Mouse (Mus musculus) hindbrain, postnatal 0 days (tissue): Measurements from ENCODE around the gene Glod4. TPM values are rescaled to one million over a fixed set of nuclear protein-coding genes. Genes with fewer than 3 reads are reported as not detected.

Experiments
- ATAC-seq: fragments of 200-750 bp; cut with Nextera tagmentation; 2 replicates; pipeline ENCODE4 v1.8.0; 2017; ENCODE audit warnings: mild to moderate bottlenecking, moderate TSS enrichment, moderate library complexity
- DNase-seq: peaks from one replicate; pipeline ENCODE4 v3.0.0-alpha.2; 2015; ENCODE audit warnings: low spot score
- H3K27ac ChIP-seq: fragments of 300-500 bp; sonication (generic); 2 replicates; pipeline ENCODE4 v1.5.1; 2014; ENCODE audit warnings: mild to moderate bottlenecking
- H3K27me3 ChIP-seq: fragments of 300-500 bp; sonication (generic); 2 replicates; pipeline ENCODE4 v1.6.1; 2014; ENCODE audit warnings: low read length, mixed read lengths; ENCODE audit not compliant: insufficient read depth
- H3K36me3 ChIP-seq: fragments of 300-500 bp; sonication (generic); 2 replicates; pipeline ENCODE4 v1.6.1; 2014; ENCODE audit warnings: low read length, mixed read lengths; ENCODE audit not compliant: insufficient read depth
- H3K4me1 ChIP-seq: fragments of 300-500 bp; sonication (generic); 2 replicates; pipeline ENCODE4 v1.6.1; 2014; ENCODE audit warnings: antibody characterized with exemption, low read length, mixed read lengths; ENCODE audit not compliant: insufficient read depth
- H3K4me2 ChIP-seq: fragments of 300-500 bp; sonication (generic); 2 replicates; pipeline ENCODE4 v1.6.1; 2014; ENCODE audit warnings: low read depth, mild to moderate bottlenecking, low read length, moderate library complexity, mixed read lengths
- H3K4me3 ChIP-seq: fragments of 300-500 bp; sonication (generic); 2 replicates; pipeline ENCODE4 v1.5.1; 2014; ENCODE audit warnings: low read length
- H3K9ac ChIP-seq: fragments of 300-500 bp; sonication (generic); replicated peaks from 2 replicates; pipeline ENCODE4 v1.6.1; 2014; ENCODE audit warnings: mild to moderate bottlenecking, low read length, moderate library complexity, mixed read lengths
- H3K9me3 ChIP-seq: fragments of 300-500 bp; sonication (generic); 2 replicates; pipeline ENCODE4 v1.6.1; 2016; ENCODE audit warnings: low read length, mixed read lengths
- CTCF ChIP-seq: IDR thresholded peaks from 2 replicates; pipeline ENCODE4 v1.5.1; 2016; ENCODE audit warnings: antibody characterized with exemption, control low read depth, low read depth
- WGBS: fragments of 180-500 bp; shearing (Covaris S2); extraction: QIAGEN DNeasy Blood & Tissue Kit; methylation state at CpG from one replicate; pipeline ENCODE4 v1.1.7; 2014; 5-methylcytosine and 5-hydroxymethylcytosine counted together
- polyA plus RNA-seq: library from polyadenylated mRNA; unstranded; fragments of >200 nt; fragmentation: Nextera tagmentation; extraction: Ambion mirVana; gene quantifications from 2 replicates; pipeline ENCODE4 v1.2.1, GENCODE M21; 2015
- total RNA-seq: library from RNA; depleted of rRNA; stranded (reverse); fragments of >200 nt; gene quantifications from 2 replicates; pipeline ENCODE4 v1.2.3, GENCODE M21; 2014; rRNA removed

Gene Glod4
- total and polyA plus RNA-seq, 2 experiments from 2014 or later, result 34.2 to 118 TPM

DNA sequence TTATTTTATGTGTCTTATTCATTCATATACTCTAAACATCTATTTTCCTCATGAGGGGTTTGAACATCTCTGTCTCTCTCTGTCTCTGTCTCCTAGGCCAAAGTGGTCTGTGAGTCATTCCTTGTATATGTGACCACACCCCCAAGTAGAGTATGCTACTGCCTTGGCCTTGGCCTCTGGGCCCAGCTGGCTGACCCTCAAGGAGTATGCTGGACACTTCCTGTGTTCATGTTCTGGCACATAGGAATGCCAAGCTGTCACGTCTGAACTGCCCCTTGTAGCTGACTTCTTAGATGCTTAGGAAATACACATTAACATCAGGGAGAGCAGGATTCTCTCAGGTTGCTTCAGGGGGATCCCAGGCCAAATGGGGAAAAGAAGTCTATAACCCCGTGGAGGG lies 163.2 kb downstream of the Glod4 start:
- Histone ChIP-seq H3K27ac (no peak overlapping the region), H3K36me3 (peaks cover 35% of the 10 kb centered on the region), H3K4me2 (no peak overlapping the region), H3K4me3 (no peak overlapping the region), H3K27me3 (no peaks in the 10 kb centered on the region), H3K9ac (no peak overlapping the region), H3K9me3 (no peaks in the 10 kb centered on the region), H3K4me1 (no peaks in the 10 kb centered on the region)
- WGBS, result 59% methylated on average over 2 of the region's 2 CpGs
- ATAC-seq (no peak), DNase-seq (no peak)
- no peak for TF ChIP-seq CTCF

DNA sequence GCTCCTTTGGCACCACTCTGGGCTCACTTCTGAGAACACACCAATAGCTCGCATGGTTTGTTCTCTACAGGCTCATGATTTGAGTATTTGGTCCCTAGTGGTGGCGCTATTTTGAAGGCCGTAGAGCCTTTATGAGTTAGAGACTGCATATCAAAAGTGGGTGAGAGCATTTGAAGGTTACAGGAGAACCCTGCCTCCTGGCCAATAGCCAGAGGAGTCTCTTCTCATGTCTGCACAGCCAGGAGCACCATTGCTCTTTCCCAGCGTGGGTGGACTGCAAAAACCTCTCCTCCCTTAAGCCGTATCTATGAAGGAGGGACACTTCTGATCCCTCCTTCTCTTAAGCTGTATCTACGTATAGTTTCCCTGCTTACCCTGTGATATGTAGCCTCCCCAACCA lies 166.2 kb downstream of the Glod4 start:
- H3K4me1 ChIP-seq, result no peaks in the 10 kb centered on the region
- WGBS, result 88% methylated on average over 6 of the region's 6 CpGs
- DNase-seq, result no peak
- no peak for TF ChIP-seq CTCF
- no peak overlapping the region for H3K4me3 ChIP-seq
- H3K27me3 ChIP-seq, result no peaks in the 10 kb centered on the region
- no peak overlapping the region for H3K9ac ChIP-seq
- H3K36me3 ChIP-seq, result peaks cover 36% of the 10 kb centered on the region
- no peak overlapping the region for H3K27ac ChIP-seq
- H3K4me2 ChIP-seq, result no peak overlapping the region
- no peak for ATAC-seq
- no peaks in the 10 kb centered on the region for H3K9me3 ChIP-seq

DNA sequence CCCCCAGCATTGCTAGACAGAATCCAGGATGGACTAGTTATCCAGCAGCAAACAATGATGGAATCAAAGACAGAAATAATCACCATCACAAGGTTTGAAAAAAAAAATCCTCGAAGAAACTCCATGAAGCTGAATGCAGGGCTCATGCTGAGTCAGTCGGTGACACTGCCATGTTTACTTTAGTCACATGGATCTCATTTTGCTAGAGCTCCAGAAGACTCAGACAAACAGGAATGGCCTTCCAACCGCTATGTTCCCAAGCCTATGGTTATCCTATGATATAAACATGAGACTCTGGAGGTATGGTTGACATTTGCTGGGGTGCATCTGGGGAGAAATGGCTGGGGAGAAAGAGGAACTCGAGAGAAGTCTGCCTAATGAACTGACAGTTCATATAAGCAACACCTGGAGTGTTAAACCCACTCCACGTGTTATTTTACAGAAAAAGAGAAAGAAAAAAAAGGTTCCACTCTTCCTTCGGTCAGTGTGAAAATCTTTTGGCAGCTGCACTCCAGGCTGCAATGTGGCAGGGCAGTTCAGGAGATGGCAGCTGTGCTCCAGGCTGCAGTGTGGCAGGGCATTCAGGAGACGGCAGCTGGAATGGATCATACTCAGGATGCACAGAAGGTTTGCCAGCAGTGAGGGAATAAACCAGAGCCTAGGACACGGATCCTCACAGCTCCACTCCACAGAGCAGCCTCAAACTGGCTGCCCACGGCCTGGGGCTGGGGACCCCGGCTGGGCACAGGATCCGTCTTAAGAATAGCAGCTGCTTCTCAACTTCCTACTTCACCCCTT lies 169.0 kb downstream of the Glod4 start:
- 59% methylated on average over 11 of the region's 11 CpGs for WGBS
- no peak for DNase-seq
- no peak overlapping the region for H3K4me2 ChIP-seq
- no peak overlapping the region for H3K27ac ChIP-seq
- no peak for TF ChIP-seq CTCF
- H3K9me3 ChIP-seq, result no peaks in the 10 kb centered on the region
- H3K27me3 ChIP-seq, result no peaks in the 10 kb centered on the region
- H3K36me3 ChIP-seq, result peaks cover 27% of the 10 kb centered on the region; the same call in 1 of the 2 replicates
- no peak overlapping the region for H3K9ac ChIP-seq
- no peak for ATAC-seq
- H3K4me1 ChIP-seq, result no peaks in the 10 kb centered on the region
- no peak overlapping the region for H3K4me3 ChIP-seq

Other genes with a start within 250 kb of the Glod4 start
- gene 1700016K19Rik, start 243.8 kb downstream of the Glod4 start, total RNA-seq, result 2.5 and 4.8 TPM in 2 replicates
- 6.2 and 6.3 TPM in 2 replicates for gene 1700016K19Rik, start 243.8 kb downstream of the Glod4 start, polyA plus RNA-seq
- gene Rflnb, start 215.9 kb downstream of the Glod4 start, total RNA-seq, result 13.6 and 17.4 TPM in 2 replicates
- 14.9 and 15.3 TPM in 2 replicates for gene Rflnb, start 215.9 kb downstream of the Glod4 start, polyA plus RNA-seq
- 39.2 and 42.8 TPM in 2 replicates for gene Vps53, start 64.1 kb downstream of the Glod4 start, total RNA-seq
- 58.9 and 59.0 TPM in 2 replicates for gene Vps53, start 64.1 kb downstream of the Glod4 start, polyA plus RNA-seq
- gene Fam57a, start 64.1 kb downstream of the Glod4 start, total RNA-seq, result 20.1 and 30.4 TPM in 2 replicates
- 16.6 and 20.0 TPM in 2 replicates for gene Fam57a, start 64.1 kb downstream of the Glod4 start, polyA plus RNA-seq
- not detected in 2 replicates for gene Dbil5, start 26.1 kb downstream of the Glod4 start, total RNA-seq
- 0.34 and 0.54 TPM in 2 replicates for gene Dbil5, start 26.1 kb downstream of the Glod4 start, polyA plus RNA-seq
- gene Gemin4, start 26.1 kb downstream of the Glod4 start, total RNA-seq, result 14.8 and 17.4 TPM in 2 replicates
- gene Gemin4, start 26.1 kb downstream of the Glod4 start, polyA plus RNA-seq, result 7.0 and 9.3 TPM in 2 replicates
- 11.9 and 19.2 TPM in 2 replicates for gene Mrm3, start within 50 bp of the Glod4 start, total RNA-seq
- 22.5 and 22.8 TPM in 2 replicates for gene Mrm3, start within 50 bp of the Glod4 start, polyA plus RNA-seq
- 36.6 and 41.3 TPM in 2 replicates for gene Nxn, start 155.4 kb upstream of the Glod4 start, total RNA-seq
- gene Nxn, start 155.4 kb upstream of the Glod4 start, polyA plus RNA-seq, result 21.2 and 22.3 TPM in 2 replicates
- gene Timm22, start 163.2 kb upstream of the Glod4 start, total RNA-seq, result 49.8 and 112 TPM in 2 replicates
- gene Timm22, start 163.2 kb upstream of the Glod4 start, polyA plus RNA-seq, result 104 and 106 TPM in 2 replicates